ENCODE assay signal across 9 mouse cellular contexts in genomic region chr2:144052410-144053065, GRCm38 (mm10). TPM values are rescaled to one million over a fixed set of nuclear protein-coding genes. Genes with fewer than 3 reads are reported as not detected.
A peak's percentile ranks its signal among the peaks of the same experiment; 100 is the strongest.
DNase-seq lines count a peak whose midpoint lies in the region; ATAC-seq and TF ChIP-seq lines count a peak whose summit lies in the region.
"Had no signal": no experiment of that assay in that cellular context is flagged by ENCODE, and none has a peak within 500 bp of the region (broad histone marks: within the 10 kb centered on the region; RNA-seq: fewer than 3 reads in every experiment).

No protein-coding gene starts in this region.

- TF ChIP-seq CTCF in brain, embryonic 14.5 days (IDR thresholded peaks at IDR 0.05; ENCODE audit: borderline replicate concordance, extremely low read depth, insufficient read depth, insufficient read length) = no peak
- no peak for TF ChIP-seq CTCF in gastrocnemius, adult 2 months (IDR thresholded peaks at IDR 0.05)

- H3K9ac ChIP-seq in heart, embryonic 11.5 days (ENCODE audit: low read depth, low read length) = no peak overlapping the region
- H3K9ac ChIP-seq in liver, embryonic 11.5 days (ENCODE audit: low read depth, low read length) = no peak overlapping the region

- intact Hi-C loops in gastrocnemius, adult 2 months (cut with DNase I) = no loop called here

- 85% methylated on average over 8 of the region's 8 CpGs for WGBS in heart, embryonic 11.5 days (ENCODE audit: insufficient replicate concordance)
- 91% methylated on average over 8 of the region's 8 CpGs for WGBS in liver, embryonic 11.5 days

- DNase-seq in heart, adult 11 months = peak; percentile 95
- DNase-seq in brain, embryonic 14.5 days (ENCODE audit: low read depth) = peak; percentile 79
- DNase-seq in gastrocnemius, adult 2 months = peak; percentile 76
- peak; percentile 40 to 72 for DNase-seq in layer of hippocampus, postnatal 25 days (ENCODE audit: extremely low spot score in 1 of 2, low spot score in 1 of 2)
- peak; percentile 65 for DNase-seq in right cerebral cortex, postnatal 14 days
- no peak for DNase-seq in liver, embryonic 11.5 days (ENCODE audit: low spot score)

- no peak for TF ChIP-seq POLR2A in brain, embryonic 14.5 days (IDR thresholded peaks at IDR 0.05; ENCODE audit: borderline replicate concordance, extremely low read depth, insufficient read depth, insufficient read length, poor library complexity, severe bottlenecking)

- H3K27me3 ChIP-seq in heart, embryonic 11.5 days (ENCODE audit: control insufficient read depth, insufficient read depth, low read length) = no peaks in the 10 kb centered on the region
- H3K27me3 ChIP-seq in liver, embryonic 11.5 days (replicated peaks; ENCODE audit: control insufficient read depth, insufficient read depth, low read length) = no peaks in the 10 kb centered on the region

- H3K27ac ChIP-seq in heart, embryonic 11.5 days (ENCODE audit: low read depth, low read length) = no peak overlapping the region
- peak overlapping the region; percentile 62 for H3K27ac ChIP-seq in gastrocnemius, adult 2 months
- no peak overlapping the region for H3K27ac ChIP-seq in liver, embryonic 11.5 days (ENCODE audit: low read depth, low read length)

- no peaks in the 10 kb centered on the region for H3K36me3 ChIP-seq in heart, embryonic 11.5 days (ENCODE audit: control insufficient read depth, insufficient read depth, low read length)
- no peaks in the 10 kb centered on the region for H3K36me3 ChIP-seq in liver, embryonic 11.5 days (ENCODE audit: control insufficient read depth, insufficient read depth, low read length)

- no peaks in the 10 kb centered on the region for H3K9me3 ChIP-seq in heart, embryonic 11.5 days (replicated peaks; ENCODE audit: control insufficient read depth, low read length)
- H3K9me3 ChIP-seq in liver, embryonic 11.5 days (ENCODE audit: control insufficient read depth, low read length) = no peaks in the 10 kb centered on the region

- H3K4me1 ChIP-seq in heart, embryonic 11.5 days (ENCODE audit: control insufficient read depth, insufficient read depth, low read length) = no peaks in the 10 kb centered on the region
- no peaks in the 10 kb centered on the region for H3K4me1 ChIP-seq in liver, embryonic 11.5 days (replicated peaks; ENCODE audit: control insufficient read depth, insufficient read depth, low read length)

- no peak for ATAC-seq in heart, embryonic 11.5 days (replicated peaks; ENCODE audit: insufficient number of reproducible peaks, low FRiP score, low TSS enrichment)
- ATAC-seq in liver, embryonic 11.5 days (replicated peaks; ENCODE audit: low FRiP score) = no peak
- ATAC-seq in erythroblast, adult 5-6 weeks (replicated peaks; ENCODE audit: low FRiP score, poor library complexity, severe bottlenecking) = no peak

- no peak overlapping the region for H3K4me3 ChIP-seq in heart, embryonic 11.5 days (ENCODE audit: low read depth, low read length)
- H3K4me3 ChIP-seq in gastrocnemius, adult 2 months = no peak overlapping the region
- no peak overlapping the region for H3K4me3 ChIP-seq in liver, embryonic 11.5 days (ENCODE audit: low read depth, low read length)

- no peak overlapping the region for H3K4me2 ChIP-seq in heart, embryonic 11.5 days
- H3K4me2 ChIP-seq in liver, embryonic 11.5 days = no peak overlapping the region

RNA-seq across cellular contexts. Expression of gene Banf2, which starts 19.7 kb away (rescaled TPM):
- not detected in 2 replicates for polyA plus RNA-seq in heart, embryonic 11.5 days (2014; fragmentation: Nextera tagmentation; extraction: Ambion mirVana)
- not detected in 2 replicates for polyA plus RNA-seq in brain, embryonic 14.5 days (2012; rRNA removed)
- total RNA-seq in gastrocnemius, adult 2 months (2021) = not detected
- total RNA-seq in layer of hippocampus, postnatal 25 days (2021) = not detected
- polyA plus RNA-seq in liver, embryonic 11.5 days (2014; fragmentation: Nextera tagmentation; extraction: Ambion mirVana) = not detected in 2 replicates
- total RNA-seq in erythroblast, adult 5-6 weeks (2015; ENCODE audit: low replicate concordance) = not detected in 2 replicates
- not detected in 2 replicates for total RNA-seq in erythroblast, adult 5-6 weeks (2017; ENCODE audit: low replicate concordance)
- polyA plus RNA-seq: large intestine, adult 2 months had no signal

RNA-seq across cellular contexts. Expression of gene Rrbp1, which starts 41.5 kb away (rescaled TPM):
- 56.4 and 64.8 TPM in 2 replicates for polyA plus RNA-seq in heart, embryonic 11.5 days (2014; fragmentation: Nextera tagmentation; extraction: Ambion mirVana)
- polyA plus RNA-seq in brain, embryonic 14.5 days (2012; rRNA removed) = 35.1 and 66.2 TPM in 2 replicates
- total RNA-seq in gastrocnemius, adult 2 months (2021) = 10 to 100 TPM; 33.0 to 55.3 TPM
- total RNA-seq in layer of hippocampus, postnatal 25 days (2021) = 10 to 100 TPM; 61.6 to 72.9 TPM
- polyA plus RNA-seq in liver, embryonic 11.5 days (2014; fragmentation: Nextera tagmentation; extraction: Ambion mirVana) = 63.6 and 89.6 TPM in 2 replicates
- 45.4 and 54.6 TPM in 2 replicates for total RNA-seq in erythroblast, adult 5-6 weeks (2015; ENCODE audit: low replicate concordance)
- total RNA-seq in erythroblast, adult 5-6 weeks (2017; ENCODE audit: low replicate concordance) = 30.5 and 41.1 TPM in 2 replicates
